Mouse (Mus musculus) liver, adult 2 months (tissue): ENCODE data around the gene Kif13a. TPM values are rescaled to one million over a fixed set of nuclear protein-coding genes. Genes with fewer than 3 reads are reported as not detected.

ENCODE experiments used
- DNase-seq: peaks from one replicate; pipeline ENCODE4 v3.0.0-alpha.2; 2011; ENCODE audit warnings: low read depth, low spot score; ENCODE audit errors: extremely low read depth
- H3K27ac ChIP-seq: fragments of 200-500 bp; replicated peaks from 2 replicates; pipeline ENCODE4 v1.5.1; 2012; ENCODE audit warnings: low read depth, mild to moderate bottlenecking, control low read depth, inconsistent platforms, low read length; ENCODE audit not compliant: insufficient read depth
- H3K27me3 ChIP-seq: fragments of 200-500 bp; 2 replicates; pipeline ENCODE4 v1.6.1; 2012; ENCODE audit warnings: mild to moderate bottlenecking, moderate library complexity, low read length, inconsistent platforms; ENCODE audit not compliant: control insufficient read depth, insufficient read depth
- H3K36me3 ChIP-seq: fragments of 200-500 bp; 2 replicates; pipeline ENCODE4 v1.6.1; 2012; ENCODE audit warnings: low read length, inconsistent platforms; ENCODE audit not compliant: control insufficient read depth, insufficient read depth
- H3K4me1 ChIP-seq: fragments of 200-500 bp; 2 replicates; pipeline ENCODE4 v1.6.1; 2011; ENCODE audit warnings: low read length; ENCODE audit not compliant: control insufficient read depth, insufficient read depth
- H3K4me3 ChIP-seq: fragments of 200-500 bp; 2 replicates; pipeline ENCODE4 v1.5.1; 2011; ENCODE audit warnings: low read depth, mild to moderate bottlenecking, control low read depth, low read length, moderate library complexity; ENCODE audit not compliant: insufficient read depth
- H3K79me2 ChIP-seq: fragments of 200-500 bp; 2 replicates; pipeline ENCODE4 v1.6.1; 2012; ENCODE audit warnings: inconsistent platforms, mild to moderate bottlenecking, low read length, moderate library complexity; ENCODE audit not compliant: control insufficient read depth, insufficient read depth
- H3K9ac ChIP-seq: fragments of 200-500 bp; 2 replicates; pipeline ENCODE4 v1.6.1; 2012; ENCODE audit warnings: low read depth, mild to moderate bottlenecking, control low read depth, inconsistent platforms, low read length
- CTCF ChIP-seq: fragments of 200-500 bp; IDR thresholded peaks from 2 replicates; pipeline ENCODE4 v1.5.1; 2011; ENCODE audit warnings: low read depth, low read length, control low read depth
- POLR2A ChIP-seq: fragments of 200-500 bp; IDR thresholded peaks from 2 replicates; pipeline ENCODE4 v1.6.1; 2011; ENCODE audit warnings: low read length, control low read depth; ENCODE audit not compliant: insufficient read depth; ENCODE audit errors: extremely low read depth
- WGBS: fragments of 180-500 bp; shearing (Covaris S2); methylation state at CpG from one replicate; pipeline ENCODE4 v1.1.7; 2018; 5-methylcytosine and 5-hydroxymethylcytosine counted together
- polyA plus RNA-seq: library from polyadenylated mRNA; depleted of rRNA; stranded (reverse); fragments of >200 nt; gene quantifications from 2 replicates; pipeline ENCODE4 v1.2.3, GENCODE M21; 2012
- total RNA-seq: library from RNA; depleted of rRNA; stranded (reverse); fragments of >200 nt; gene quantifications from 2 replicates; pipeline ENCODE4 v1.2.3, GENCODE M21; 2014

Kif13a gene
- total and polyA plus RNA-seq, 2 experiments: 6.6 to 11.1 TPM

- WGBS: 94% methylated on average over 6 of the region's 6 CpGs
- DNase-seq: no peak
- H3K27ac ChIP-seq: no peak overlapping the region
- no peaks in the 10 kb centered on the region for H3K27me3 ChIP-seq
- peaks cover 7% of the 10 kb centered on the region; the same call in 1 of the 2 replicates for H3K4me1 ChIP-seq
- H3K4me3 ChIP-seq: no peak overlapping the region
- TF ChIP-seq POLR2A (no peak), CTCF (no peak)
- H3K79me2 ChIP-seq: peaks cover 7% of the 10 kb centered on the region; the same call in 1 of the 2 replicates
- no peak overlapping the region for H3K9ac ChIP-seq
- no peaks in the 10 kb centered on the region for H3K36me3 ChIP-seq
Observed at GRCm38 (mm10) chr13:46880243-46880642, 49.4 kb downstream of the Kif13a start.

- H3K9ac ChIP-seq: no peak overlapping the region
- peaks cover 6% of the 10 kb centered on the region; the same call in 1 of the 2 replicates for H3K4me1 ChIP-seq
- H3K27me3 ChIP-seq: no peaks in the 10 kb centered on the region
- H3K4me3 ChIP-seq: no peak overlapping the region
- TF ChIP-seq CTCF (no peak), POLR2A (no peak)
- no peak for DNase-seq
- WGBS: 81% methylated on average over 4 of the region's 4 CpGs
- H3K36me3 ChIP-seq: no peaks in the 10 kb centered on the region
- 0 out of 2 replicates have a peak, but pooled peaks cover 6% of the 10 kb centered on the region for H3K79me2 ChIP-seq
- no peak overlapping the region for H3K27ac ChIP-seq
Observed at GRCm38 (mm10) chr13:46877049-46877448, 52.6 kb downstream of the Kif13a start.

GRCm38 (mm10) chr13:46875377-46875776 lies 54.3 kb downstream of the Kif13a start:
- WGBS: 8% methylated on average over 6 of the region's 6 CpGs
- Histone ChIP-seq H3K27me3 (no peaks in the 10 kb centered on the region), H3K36me3 (no peaks in the 10 kb centered on the region), H3K4me3 (no peak overlapping the region), H3K4me1 (peaks cover 6% of the 10 kb centered on the region; the same call in 1 of the 2 replicates), H3K27ac (no peak overlapping the region), H3K9ac (no peak overlapping the region), H3K79me2 (peaks cover 7% of the 10 kb centered on the region; the same call in 1 of the 2 replicates)
- DNase-seq: peak; percentile 91
- TF ChIP-seq CTCF (no peak), POLR2A (no peak)

- DNase-seq: peak; percentile 50
- no peak overlapping the region for H3K27ac ChIP-seq
- WGBS: 78% methylated on average over 11 of the region's 11 CpGs
Observed at GRCm38 (mm10) chr13:46872732-46873131, 56.9 kb downstream of the Kif13a start.

GRCm38 (mm10) chr13:46872194-46872593 lies 57.5 kb downstream of the Kif13a start:
- Histone ChIP-seq H3K4me1 (peaks cover 3% of the 10 kb centered on the region; the same call in 1 of the 2 replicates), H3K27me3 (no peaks in the 10 kb centered on the region), H3K9ac (no peak overlapping the region), H3K27ac (no peak overlapping the region), H3K36me3 (no peaks in the 10 kb centered on the region), H3K79me2 (peaks cover 11% of the 10 kb centered on the region; the same call in 1 of the 2 replicates), H3K4me3 (no peak overlapping the region)
- 82% methylated on average over 6 of the region's 6 CpGs for WGBS
- no peak for TF ChIP-seq POLR2A
- no peak for TF ChIP-seq CTCF
- no peak for DNase-seq

More at GRCm38 (mm10) chr13:46872732-46873131, 56.9 kb downstream of the Kif13a start:
- Histone ChIP-seq H3K9ac (no peak overlapping the region), H3K36me3 (no peaks in the 10 kb centered on the region), H3K27me3 (no peaks in the 10 kb centered on the region), H3K79me2 (peaks cover 11% of the 10 kb centered on the region; the same call in 1 of the 2 replicates), H3K4me3 (no peak overlapping the region), H3K4me1 (peaks cover 6% of the 10 kb centered on the region; the same call in 1 of the 2 replicates)
- TF ChIP-seq POLR2A (no peak), CTCF (no peak)

GRCm38 (mm10) chr13:46869464-46869863 lies 60.2 kb downstream of the Kif13a start:
- no peak for DNase-seq
- no peaks in the 10 kb centered on the region for H3K36me3 ChIP-seq
- TF ChIP-seq POLR2A (no peak), CTCF (no peak)
- H3K4me1 ChIP-seq: peaks cover 3% of the 10 kb centered on the region; the same call in 1 of the 2 replicates
- H3K27ac ChIP-seq: no peak overlapping the region
- WGBS: 94% methylated on average over 13 of the region's 13 CpGs
- H3K9ac ChIP-seq: no peak overlapping the region
- H3K27me3 ChIP-seq: no peaks in the 10 kb centered on the region
- H3K4me3 ChIP-seq: no peak overlapping the region
- peaks cover 9% of the 10 kb centered on the region; the same call in 1 of the 2 replicates for H3K79me2 ChIP-seq
